Mouse (Mus musculus): ENCODE measurements around the gene Wdr25. TPM values are rescaled to one million over a fixed set of nuclear protein-coding genes. Genes with fewer than 3 reads are reported as not detected.
"Not testable (repeated sequence)": the region's sequence is repeated elsewhere in the genome, so short reads cannot be mapped to it uniquely, and the experiment has no call there.

Gene Wdr25
- 1 to 10 TPM; 2.7 to 4.1 TPM for total RNA-seq (2021)
- long read RNA-seq, experiment 1, partial matches to known transcripts: 2 of 4 reads
- long read RNA-seq, experiment 1, other reads (novel, unspliced or antisense): 2 of 4 reads
- long read RNA-seq, experiment 2, partial matches to known transcripts: 0 of 4 reads
- long read RNA-seq, experiment 2, other reads (novel, unspliced or antisense): 4 of 4 reads

DNA sequence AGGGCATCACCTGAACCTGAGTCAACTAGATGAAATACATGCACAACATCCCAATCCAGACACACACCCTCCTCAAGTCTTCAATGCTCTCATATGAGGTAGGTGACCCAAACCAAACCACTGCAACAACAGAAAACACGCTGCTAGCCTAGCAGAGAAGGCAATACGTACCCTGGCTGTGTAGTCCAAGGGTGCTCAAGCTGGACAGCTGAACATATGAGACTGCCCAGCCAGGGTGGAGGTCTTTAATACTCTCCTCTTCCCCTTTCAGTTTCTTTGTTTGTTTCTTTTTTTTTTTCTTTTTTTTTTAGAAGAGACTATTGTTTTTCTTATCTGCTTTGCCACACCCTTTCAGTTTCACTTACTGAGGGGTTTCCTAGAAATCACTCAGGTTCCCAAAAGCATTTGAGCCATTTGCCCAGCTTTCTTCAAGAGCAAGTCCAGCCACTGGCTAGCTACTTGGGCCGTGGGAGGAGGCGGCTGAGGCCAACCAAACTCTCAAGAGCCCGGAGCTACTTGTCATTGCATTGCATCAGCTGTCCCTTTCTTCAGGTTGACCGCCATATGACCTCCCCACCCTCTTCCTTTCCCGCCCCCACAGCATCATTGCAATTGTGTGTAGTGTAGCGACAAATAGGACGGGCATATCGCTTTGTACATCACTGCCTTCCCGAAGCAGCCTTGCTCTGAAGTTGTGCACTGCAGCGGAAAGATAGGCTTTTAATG is at the start of gene Wdr25:
Wdr25 (plus strand) TSS at position 643 of the 726 bp plus-strand sequence.
- DNase-seq (ENCODE audit: low spot score): no peak

DNA sequence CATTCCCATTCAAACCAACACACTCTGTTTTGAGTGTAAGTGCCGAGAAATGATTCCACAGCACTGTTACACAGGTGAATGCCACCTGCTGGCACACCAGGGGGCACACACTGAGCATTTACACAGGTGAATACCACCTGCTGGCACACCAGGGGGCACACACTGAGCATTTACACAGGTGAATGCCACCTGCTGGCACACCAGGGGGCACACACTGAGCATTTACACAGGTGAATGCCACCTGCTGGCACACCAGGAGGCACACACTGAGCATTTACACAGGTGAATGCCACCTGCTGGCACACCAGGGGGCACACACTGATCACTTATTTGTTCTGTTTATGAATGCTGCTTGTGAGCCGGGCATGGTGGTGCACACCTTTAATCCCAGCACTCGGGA is 45.4 kb upstream of the Wdr25 start:
- DNase-seq (ENCODE audit: low spot score): not testable (repeated sequence)

DNA sequence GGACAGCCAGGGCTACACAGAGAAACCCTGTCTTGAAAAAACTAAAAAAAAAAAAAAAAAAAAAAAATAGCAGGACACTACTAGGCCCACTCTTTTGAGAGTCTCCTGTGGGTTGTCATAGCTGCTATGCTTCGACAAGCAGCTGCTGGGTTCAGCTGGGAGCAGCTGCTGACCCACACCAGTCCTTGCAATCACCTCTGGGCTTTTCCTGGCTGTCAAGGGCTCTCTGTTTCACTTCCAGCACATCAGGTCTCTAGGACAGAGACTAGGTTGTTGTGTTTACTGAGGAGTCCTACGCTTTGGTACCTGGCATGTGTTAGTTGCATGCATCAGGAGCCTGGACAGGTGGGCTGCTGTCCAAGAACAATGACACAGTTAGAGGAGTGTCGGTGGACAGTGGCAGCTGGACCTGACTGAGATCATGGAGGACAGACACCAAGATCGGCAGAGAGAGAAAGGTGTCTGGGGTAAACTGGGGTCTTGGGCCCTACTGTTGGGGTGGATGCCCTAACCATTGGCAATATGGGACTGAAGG is 43.9 kb upstream of the Wdr25 start:
- no peak for DNase-seq (ENCODE audit: low spot score)

DNA sequence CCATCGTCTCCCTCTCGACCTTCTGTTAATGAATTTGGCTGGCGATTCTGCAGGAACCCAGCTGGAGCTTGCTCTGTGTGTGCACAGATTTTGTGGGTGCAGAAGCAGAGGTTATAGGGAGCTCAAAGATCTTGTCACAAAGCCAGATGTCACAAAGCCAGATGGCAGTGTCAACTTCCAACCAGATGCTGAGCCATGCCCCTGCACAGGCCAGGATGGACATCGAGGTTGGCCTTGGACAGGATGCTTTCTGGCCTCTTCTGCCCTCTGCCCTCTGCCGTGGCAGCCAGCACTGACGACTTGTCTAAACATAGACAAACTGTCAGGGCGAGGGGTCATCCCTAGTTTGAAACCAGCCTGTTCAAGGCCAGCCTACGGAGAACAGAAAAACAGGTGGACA is 43.3 kb upstream of the Wdr25 start:
- DNase-seq (ENCODE audit: low spot score): no peak

DNA sequence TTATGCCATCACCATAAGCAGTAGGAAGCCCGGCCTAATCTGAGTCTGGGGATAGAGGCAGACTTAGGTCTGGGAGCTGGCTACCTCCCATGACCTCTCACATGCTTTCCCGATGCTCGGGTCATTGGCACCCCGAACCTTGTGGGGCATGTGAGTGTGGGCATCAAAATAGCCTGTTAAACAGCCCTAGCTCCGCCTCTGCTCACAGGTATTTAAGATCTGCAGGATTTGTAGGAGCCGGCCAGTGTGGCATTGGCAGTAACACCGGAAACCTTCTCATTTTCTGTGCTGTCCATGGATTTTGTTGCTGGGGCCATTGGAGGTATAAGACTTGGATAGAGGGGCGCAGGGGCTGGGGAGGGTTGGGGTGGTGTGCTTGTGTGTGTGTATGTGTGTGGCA is 42.5 kb upstream of the Wdr25 start:
- DNase-seq (ENCODE audit: low spot score): no peak

DNA sequence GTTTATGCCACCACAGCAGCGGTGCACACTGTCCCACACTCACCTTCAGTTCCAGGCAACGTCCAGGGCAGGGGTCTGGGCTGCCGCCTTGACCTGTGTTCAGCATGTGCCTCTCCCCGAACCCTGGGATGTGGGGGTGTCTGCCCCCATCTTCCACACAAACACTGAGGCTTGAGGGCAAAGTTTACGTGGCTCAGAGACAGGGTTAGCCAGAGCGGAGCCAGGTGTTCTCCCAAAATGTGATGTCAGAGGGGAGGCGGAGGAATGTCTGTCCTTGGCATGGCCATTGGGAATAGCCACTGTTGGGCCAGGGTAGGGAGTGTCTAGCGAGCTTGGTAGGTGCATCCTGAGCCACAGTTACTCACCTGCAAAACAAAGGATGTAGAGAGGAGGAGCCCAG is 40.6 kb upstream of the Wdr25 start:
- no peak for DNase-seq (ENCODE audit: low spot score)

DNA sequence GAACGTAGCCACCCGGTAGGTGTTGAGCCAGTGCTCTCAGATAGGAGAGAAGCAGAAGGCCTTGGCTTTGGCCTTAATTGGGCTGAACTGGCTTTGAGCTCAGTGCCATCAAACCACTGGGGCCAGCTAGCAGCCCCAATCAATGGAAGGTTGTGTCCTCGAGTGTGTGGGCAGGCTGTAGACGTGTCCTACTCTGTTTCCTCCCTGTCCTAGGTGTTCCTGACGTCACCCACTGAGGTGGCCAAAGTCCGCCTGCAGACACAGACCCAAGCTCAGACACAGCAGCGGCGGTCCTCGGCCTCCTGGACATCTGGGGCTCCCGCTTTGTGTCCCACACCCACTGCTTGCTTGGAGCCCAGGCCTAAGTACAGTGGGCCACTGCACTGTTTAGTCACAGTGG is 38.4 kb upstream of the Wdr25 start:
- no peak for DNase-seq (ENCODE audit: low spot score)

DNA sequence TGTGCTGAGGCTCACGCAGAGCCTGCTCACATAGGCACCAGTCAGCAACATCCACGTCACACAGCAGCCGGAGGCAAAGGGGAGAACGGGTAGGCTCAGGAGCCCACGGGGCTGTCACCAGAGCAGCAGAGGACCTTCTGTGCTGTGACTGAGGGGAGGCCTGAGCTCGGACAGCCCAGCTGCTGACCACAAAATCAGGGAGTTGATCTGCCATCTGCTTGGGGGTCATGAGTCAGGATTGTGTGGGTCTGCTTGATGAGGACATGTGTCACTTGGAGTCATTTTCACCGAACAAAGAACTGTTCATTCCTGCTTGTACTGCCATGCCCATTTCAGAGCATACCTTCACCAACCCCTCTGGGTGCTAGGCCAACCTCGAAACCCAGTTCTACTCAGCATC is 37.2 kb upstream of the Wdr25 start:
- no peak for DNase-seq (ENCODE audit: low spot score)

DNA sequence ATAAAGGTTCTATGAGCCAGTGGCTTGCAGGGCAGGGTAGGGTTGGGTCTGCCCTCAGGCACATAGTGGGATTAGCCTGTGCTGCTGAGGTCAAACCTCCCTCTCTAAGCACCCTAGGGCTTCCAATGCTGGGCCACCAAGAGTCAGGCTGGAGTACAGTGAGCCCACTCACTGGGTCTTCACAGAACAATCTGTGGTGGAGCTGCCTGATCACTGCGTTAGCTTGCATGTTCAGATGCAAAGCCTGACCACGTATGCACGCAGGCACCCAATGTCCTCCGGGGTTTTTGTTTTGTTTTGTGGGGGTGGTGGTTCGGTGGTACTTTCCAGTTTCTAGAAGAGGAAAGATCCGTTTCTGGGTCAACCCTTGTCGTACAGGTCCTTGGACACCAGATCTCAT is 36.3 kb upstream of the Wdr25 start:
- no peak for DNase-seq (ENCODE audit: low spot score)

DNA sequence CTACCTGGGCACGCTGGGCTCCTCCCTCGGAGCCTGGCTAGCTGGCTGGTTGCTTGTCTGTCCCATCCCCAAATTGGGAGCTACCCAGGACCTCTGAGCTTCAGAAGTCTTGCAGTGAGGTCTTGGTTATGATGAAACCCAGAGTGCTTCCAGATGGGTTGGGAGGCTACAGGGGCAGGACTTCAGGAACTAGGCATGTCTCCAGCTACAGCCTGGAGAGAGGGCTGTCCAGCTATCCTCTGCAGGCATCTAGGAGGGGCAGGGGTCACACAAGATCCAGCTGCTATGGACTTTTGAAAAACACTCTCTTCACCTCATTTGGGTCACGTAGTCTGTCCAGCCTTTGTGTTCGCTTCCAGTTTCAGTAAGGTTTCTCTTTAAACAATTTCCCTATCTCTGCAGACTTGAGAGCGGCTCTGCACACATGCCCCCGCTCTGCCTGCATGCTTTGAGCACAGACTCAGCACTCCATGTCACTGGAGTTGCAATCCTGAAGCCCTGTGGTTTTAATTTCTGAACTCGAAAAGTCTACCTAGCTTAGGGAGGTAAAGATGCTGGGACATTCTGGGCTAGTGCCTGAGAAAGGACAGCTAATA is 35.7 kb upstream of the Wdr25 start:
- peak; percentile 49 for DNase-seq (ENCODE audit: low spot score)

DNA sequence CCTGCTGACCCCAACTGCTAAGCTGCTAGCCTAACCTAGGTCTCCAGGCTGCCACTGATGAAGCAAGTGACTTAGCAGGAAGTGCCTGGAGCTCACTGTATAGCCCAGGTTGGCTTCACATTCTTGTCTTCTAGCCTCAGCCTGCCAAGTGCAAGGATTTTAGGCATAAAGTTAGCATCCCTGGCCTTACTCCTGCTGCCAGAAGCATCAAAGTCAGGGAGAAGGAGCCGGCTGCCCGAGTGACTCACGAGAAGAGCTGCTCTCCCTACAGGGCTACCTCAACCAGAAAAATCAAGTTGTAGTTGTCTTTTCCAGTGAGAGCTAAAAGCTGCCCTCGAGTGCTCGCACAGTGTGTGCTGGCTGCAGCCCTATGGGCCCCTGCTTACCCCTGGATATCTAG is 34.9 kb upstream of the Wdr25 start:
- DNase-seq (ENCODE audit: low spot score): no peak

DNA sequence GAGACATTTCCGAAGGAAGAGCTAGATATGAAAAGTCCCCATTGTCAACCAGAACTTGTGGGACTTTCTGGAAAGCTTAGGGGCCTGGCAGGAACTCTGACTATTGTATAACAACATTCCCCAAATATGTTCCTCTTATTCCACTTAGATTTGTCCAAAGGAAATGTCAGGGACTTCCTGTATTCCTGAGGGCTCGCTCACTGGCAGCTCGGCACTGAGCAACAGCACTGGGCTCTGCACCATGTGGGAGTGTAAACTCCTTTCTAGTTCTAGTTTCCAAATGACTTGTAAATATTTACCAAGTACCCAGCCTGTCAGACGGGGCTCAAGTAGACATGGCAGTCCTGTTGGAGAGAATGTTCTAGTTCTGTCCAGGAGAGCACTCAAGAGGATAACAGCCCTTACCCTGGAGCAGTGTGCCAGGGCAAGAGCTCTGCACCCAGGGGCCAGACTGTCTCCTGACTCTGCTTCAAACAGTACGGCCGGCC is 28.4 kb upstream of the Wdr25 start:
- no peak for DNase-seq (ENCODE audit: low spot score)

DNA sequence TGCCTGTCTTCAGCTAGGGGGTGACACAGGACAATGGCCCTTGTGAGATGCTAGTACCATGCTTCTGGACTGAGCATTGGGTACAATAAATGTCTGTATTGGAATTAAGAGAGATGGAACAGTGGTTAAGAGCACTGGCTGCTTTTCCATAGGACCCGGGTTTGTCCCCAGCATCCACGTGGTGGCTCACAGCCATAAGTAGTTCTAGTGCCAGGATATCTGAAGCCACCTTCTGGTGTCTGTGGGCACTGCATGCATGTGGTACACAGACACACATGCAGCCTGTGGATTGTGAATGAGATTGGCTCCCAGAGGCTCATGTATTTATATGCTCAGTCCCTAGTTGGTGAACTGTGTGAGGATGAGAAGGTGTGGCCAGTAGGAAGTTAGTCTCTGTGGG is 23.9 kb upstream of the Wdr25 start:
- DNase-seq (ENCODE audit: low spot score): no peak

DNA sequence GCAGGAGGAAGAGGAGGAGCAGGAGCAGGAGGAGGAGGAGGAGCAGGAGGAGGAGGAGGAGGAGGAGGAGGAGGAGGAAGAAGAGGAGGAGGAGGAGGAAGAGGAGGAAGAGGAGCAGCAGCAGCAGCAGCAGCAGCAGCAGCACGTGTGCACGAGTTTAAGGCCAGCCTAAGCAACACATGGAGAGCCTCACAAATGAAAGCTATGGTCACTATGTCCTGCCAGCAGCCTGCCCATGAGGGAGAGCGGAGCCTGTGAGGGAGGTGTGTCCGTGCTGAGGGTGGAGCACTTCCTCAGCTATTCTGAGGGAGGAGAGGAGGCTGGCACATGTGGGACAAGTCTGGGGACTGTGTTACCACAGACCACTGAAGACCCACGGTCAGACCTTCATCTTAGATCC is 20.3 kb upstream of the Wdr25 start:
- no peak for DNase-seq (ENCODE audit: low spot score)

DNA sequence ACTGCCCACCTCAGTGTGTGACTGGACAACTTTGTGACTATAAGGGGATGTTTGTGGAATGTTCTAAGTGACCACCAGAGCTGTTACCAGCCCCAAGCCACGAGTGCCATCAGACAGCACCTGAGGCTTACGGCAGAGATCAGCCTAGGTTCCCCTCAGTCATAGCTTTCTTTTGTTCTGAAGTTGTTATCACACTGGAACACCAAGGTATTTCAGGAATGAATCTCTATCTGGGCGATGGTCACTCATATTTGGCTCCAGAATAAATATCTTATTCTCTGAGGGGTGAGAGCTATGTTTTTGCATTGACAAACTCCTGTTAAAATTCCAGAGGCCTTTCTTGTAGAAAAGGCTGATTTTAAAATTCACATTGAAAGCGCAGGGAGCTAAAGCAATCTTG is 14.3 kb upstream of the Wdr25 start:
- no peak for DNase-seq (ENCODE audit: low spot score)

DNA sequence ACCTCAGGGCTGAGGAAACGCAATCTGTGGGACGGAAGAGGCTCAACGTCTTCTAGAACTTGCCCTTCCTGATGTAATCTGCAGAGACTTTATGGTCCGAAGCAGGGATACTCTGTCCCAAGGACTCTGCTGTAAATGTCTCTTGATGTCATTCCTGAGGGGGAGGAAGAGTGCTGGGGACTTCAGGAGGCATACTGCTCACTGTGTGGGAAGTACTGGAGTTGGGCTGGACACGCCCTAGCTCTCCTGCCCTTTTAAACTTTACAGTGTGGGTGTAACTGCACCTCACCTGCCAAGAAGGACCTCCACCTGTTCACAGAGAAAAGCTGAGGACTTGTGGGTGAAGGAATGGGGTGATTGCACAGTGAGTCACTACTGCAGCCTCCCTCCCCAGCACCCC is 12.8 kb upstream of the Wdr25 start:
- no peak for DNase-seq (ENCODE audit: low spot score)

DNA sequence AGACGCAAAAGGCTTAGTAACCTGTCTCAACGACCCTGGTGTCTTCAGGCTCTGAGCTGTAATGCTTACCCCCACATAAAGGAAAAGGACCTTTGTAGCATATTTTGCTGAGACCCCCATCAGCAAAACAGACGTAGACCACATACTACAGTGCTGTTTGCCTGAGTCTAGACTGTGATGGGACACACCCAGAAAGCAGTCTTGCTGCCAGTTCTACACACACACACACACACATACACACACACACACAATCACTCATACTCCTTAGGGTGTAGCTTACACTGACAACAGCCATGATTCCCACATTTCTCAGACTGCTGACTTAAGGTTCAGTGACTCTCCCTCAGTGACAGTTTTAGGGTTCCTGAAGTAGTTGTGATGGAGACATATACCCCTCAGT is 12.2 kb upstream of the Wdr25 start:
- no peak for DNase-seq (ENCODE audit: low spot score)

DNA sequence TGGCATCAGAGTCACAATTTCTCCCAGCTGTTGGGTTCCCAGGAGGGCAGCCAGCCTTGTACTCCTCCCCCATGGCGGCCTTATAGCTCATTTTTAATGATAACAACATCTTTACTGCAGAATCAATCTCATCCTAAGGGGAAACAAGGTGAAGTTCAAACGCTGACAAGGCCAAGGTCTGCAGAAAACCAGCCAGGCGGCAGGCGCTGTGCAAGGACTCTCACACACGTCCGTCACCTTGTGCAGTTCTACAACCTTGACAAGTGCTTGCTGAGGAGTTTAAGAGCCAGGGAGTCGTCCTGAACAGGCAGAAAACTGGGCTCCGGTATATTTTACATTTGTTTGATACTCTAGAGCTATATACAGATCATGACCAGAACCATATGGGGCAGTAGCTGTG is 10.7 kb upstream of the Wdr25 start:
- no peak for DNase-seq (ENCODE audit: low spot score)

DNA sequence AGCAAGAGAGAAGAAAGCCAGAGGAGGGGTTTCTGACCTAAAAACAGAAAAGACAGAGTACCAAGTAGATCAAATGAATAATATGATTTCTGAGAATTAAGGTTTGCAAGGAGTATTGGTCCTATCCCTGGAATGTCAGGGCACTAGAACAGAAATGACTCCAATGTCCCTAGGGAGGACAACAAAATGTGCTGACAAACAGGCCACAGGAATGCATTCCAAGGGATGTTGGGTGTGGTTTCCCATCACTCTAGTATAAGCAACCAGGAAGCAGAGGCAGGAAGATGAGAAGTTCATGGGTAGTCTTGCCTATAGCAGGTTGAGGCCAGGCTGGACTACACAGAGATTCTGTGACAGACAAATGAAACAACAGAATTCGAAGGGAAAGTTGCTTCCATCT is 7.5 kb upstream of the Wdr25 start:
- no peak for DNase-seq (ENCODE audit: low spot score)

DNA sequence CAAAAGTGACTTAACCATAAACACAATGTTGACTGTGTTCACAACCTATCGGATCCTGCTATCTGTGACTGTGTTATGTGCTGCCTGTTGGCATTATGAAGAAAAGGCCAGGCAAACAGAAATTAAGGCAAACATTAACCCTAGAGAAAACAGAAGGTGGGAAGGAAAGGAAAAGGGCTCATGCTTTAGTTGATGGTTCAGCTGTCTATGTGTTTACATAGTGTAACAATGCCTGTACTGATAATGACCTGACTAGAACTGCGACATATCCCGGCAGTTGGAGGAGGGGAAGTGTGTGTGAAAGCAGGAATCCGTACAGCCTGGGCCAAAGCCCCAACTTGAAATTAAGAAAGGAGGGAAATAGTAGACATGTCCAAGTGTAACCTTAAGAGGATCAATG is 6.4 kb upstream of the Wdr25 start:
- DNase-seq (ENCODE audit: low spot score): no peak

DNA sequence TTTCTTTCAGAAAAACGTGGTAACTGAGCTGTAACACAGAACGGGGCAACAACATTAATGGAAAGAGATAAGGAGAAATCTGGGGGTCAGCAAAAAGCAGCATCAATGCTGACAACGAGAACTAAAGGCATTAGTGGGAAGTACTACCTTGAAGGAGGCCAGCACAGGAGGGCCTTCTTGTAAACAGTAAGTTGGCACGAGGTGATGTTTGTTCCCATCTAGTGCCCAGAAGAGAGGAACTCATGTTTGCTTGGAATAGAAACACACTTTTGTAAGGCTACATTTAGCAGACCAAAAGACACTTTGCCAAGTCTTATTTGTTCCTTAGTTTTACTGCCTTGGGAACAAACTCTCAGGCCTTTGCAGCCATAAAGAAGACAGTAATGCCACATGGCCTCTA is 4.8 kb upstream of the Wdr25 start:
- no peak for DNase-seq (ENCODE audit: low spot score)

DNA sequence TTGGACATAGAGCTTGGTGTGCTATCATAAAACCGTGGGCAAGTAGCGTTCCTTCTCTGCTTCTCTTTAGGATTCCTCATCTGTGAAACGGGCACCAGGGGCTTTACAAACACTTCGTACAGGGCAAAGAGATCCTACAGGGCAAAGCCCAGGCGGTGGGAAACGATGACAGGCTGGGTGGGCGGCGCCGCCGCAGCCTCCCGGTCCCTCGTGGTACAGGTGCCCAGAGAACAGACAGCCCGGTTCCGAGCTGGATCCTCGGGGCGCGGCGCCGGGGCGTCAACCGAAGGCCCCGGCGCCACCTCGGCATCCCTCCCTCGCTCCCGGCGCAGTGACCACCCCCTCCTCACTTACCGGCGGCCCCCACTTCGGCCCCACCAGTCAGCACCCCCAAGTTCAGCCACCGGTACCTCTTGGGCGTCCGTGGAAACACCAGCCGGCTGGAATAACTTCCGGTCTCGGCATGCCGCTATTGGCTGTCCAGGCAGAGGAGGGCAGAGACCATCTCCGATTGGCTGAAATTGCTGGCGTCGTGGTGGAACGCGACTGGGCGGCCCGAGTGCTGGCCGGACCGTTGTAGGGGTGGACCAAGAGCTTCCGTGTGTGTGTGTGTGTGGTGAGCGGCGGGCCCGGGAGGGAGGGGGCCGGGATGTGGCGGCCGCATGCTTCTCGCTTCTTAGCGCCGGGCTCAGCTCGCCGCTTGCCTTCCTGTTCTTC is 442 bp downstream of the Wdr25 start, which contains the start of gene Wars:
Wars (minus strand) TSS at position 460 of the 717 bp plus-strand sequence.
- DNase-seq (ENCODE audit: low spot score): peak; percentile 97

Data from gastrocnemius, adult 18-20 months (tissue).